Mouse (Mus musculus): ENCODE results near the gene Exoc3l4.

GRCm38 (mm10) chr12:111428961-111429911 is 12.4 kb downstream of the Exoc3l4 start:
- TF ChIP-seq CTCF (conservative IDR thresholded peaks at IDR 0.05; ENCODE audit: low read length), result 0 out of 2 replicates have a peak, but pooled peaks have one; percentile 12
- TF ChIP-seq POU5F1 (IDR thresholded peaks at IDR 0.05; ENCODE audit: borderline replicate concordance, low read length), result no peak

All from E14TG2a.4 (cell line).